Mouse (Mus musculus) hindbrain, embryonic 10.5 days (tissue): ENCODE measurements around the gene Clint1. TPM values are rescaled to one million over a fixed set of nuclear protein-coding genes. Genes with fewer than 3 reads are reported as not detected.

Experiments used
- DNase-seq: peaks from one replicate; pipeline ENCODE4 v3.0.0-alpha.2; 2017; ENCODE audit warnings: low spot score
- H3K27ac ChIP-seq: fragments of 300-500 bp; sonication (generic); 2 replicates; pipeline ENCODE4 v1.5.1; 2016; ENCODE audit warnings: mild to moderate bottlenecking, moderate library complexity
- H3K27me3 ChIP-seq: fragments of 300-500 bp; sonication (generic); 2 replicates; pipeline ENCODE4 v1.6.1; 2016; ENCODE audit warnings: mild to moderate bottlenecking; ENCODE audit not compliant: poor library complexity, insufficient read depth, severe bottlenecking
- H3K36me3 ChIP-seq: fragments of 300-500 bp; sonication (generic); 2 replicates; pipeline ENCODE4 v1.6.1; 2016; ENCODE audit warnings: mild to moderate bottlenecking, moderate library complexity
- H3K4me1 ChIP-seq: fragments of 300-500 bp; sonication (generic); replicated peaks from 2 replicates; pipeline ENCODE4 v1.6.1; 2016; ENCODE audit warnings: mild to moderate bottlenecking
- H3K4me3 ChIP-seq: fragments of 300-500 bp; sonication (generic); 2 replicates; pipeline ENCODE4 v1.5.1; 2016; ENCODE audit warnings: mild to moderate bottlenecking, moderate library complexity
- H3K9me3 ChIP-seq: fragments of 300-500 bp; sonication (generic); 2 replicates; pipeline ENCODE4 v1.6.1; 2016; ENCODE audit warnings: mild to moderate bottlenecking, moderate library complexity
- WGBS: fragments of 180-500 bp; shearing (Covaris S2); methylation state at CpG from one replicate; pipeline ENCODE4 v1.1.7; 2016; 5-methylcytosine and 5-hydroxymethylcytosine counted together
- polyA plus RNA-seq: library from polyadenylated mRNA; unstranded; fragments of >200 nt; fragmentation: Nextera tagmentation; extraction: Ambion mirVana; gene quantifications from 2 replicates; pipeline ENCODE4 v1.2.1, GENCODE M21; 2016

Gene Clint1
- polyA plus RNA-seq, 1 experiment from 2014 or later, result 59.1 TPM

DNA sequence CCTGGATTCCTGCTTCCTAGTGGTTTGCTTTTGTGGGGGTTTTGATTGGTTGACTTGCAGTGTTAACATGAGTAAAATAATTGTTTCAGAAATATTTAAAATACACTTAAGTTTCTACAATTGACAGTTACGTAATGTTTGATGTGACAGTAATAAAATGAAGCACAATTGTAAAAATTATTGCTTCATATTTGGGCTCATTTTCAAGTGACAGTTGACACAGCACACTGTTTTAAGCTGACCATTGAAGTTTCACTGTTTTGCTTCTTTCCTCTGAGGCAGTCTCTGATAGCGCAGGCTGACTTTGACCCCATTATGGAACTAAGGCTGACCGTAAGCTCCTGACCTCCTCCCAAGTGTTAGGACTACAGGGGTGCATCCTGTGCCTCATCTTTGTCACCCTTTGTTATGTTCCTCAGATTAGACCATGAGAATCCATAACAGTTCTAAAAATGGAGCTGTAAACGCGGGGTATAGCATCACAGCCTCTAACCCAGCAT lies 41.1 kb downstream of the Clint1 start:
- no peak overlapping the region for H3K27ac ChIP-seq
- DNase-seq, result no peak
- no peaks in the 10 kb centered on the region for H3K27me3 ChIP-seq
- H3K36me3 ChIP-seq, result peaks cover 96% of the 10 kb centered on the region
- no peaks in the 10 kb centered on the region for H3K9me3 ChIP-seq
- no peaks in the 10 kb centered on the region for H3K4me1 ChIP-seq
- H3K4me3 ChIP-seq, result no peak overlapping the region
- WGBS, result 94% methylated on average over 5 of the region's 5 CpGs

DNA sequence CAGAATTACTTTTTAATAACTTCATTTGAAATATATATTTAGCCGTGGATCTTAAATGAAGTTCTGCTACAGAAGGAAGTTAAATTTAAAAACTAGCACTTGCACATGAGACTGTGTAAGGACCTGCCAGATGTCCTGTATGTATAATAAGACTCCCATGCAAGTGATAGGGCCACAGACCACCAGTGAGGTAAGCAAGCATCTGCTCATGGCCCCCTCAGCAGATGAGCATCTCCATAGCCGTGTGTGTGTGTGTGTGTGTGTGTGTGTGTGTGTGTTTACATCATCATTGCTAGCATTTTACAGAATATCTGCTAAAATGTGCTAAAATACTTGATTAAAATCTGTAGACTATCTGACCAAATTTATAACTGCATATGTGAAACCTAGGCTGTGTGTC lies 45.5 kb downstream of the Clint1 start:
- no peaks in the 10 kb centered on the region for H3K4me1 ChIP-seq
- no peaks in the 10 kb centered on the region for H3K9me3 ChIP-seq
- H3K36me3 ChIP-seq, result peaks cover 64% of the 10 kb centered on the region
- DNase-seq, result no peak
- no peak overlapping the region for H3K4me3 ChIP-seq
- no peak overlapping the region for H3K27ac ChIP-seq
- H3K27me3 ChIP-seq, result no peaks in the 10 kb centered on the region
- 90% methylated on average over 2 of the region's 2 CpGs for WGBS

DNA sequence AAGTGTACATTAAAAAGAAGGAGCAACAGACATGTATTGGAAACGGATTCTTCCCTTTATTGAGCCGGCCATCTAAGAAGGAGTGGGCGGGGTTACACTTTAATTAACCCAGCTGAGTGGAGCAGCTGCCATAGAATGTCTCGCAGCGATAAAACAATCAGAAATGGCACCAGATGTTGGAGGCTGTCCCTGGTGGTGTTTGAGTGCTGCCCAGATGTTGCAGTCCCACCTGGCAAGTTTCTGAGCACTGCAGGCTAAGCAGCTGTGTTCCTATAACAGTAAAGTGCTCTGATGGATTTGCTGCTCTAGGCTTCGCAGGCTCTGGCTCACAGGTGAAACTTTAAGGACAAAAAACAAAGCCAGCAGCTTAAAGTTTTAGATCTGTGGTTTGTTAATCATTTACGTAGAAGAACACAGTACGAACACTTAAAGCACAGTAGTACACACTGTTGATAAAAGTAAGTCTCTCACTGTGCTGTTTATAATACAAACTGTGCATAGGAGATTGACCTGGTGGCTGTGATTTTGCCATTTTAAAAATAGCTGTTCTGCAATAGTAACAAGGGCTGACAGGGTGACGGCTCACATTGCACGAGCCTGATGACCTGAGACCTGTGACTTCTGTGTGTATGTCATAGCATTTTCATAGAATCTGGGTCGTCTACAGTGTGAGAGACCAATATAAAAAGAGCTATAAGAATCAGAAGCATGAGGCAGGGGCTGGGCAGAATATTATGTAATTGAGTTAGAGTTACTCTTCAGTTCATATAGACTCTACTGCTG lies 48.6 kb downstream of the Clint1 start:
- Histone ChIP-seq H3K9me3 (no peaks in the 10 kb centered on the region), H3K27me3 (no peaks in the 10 kb centered on the region), H3K27ac (no peak overlapping the region), H3K4me1 (no peaks in the 10 kb centered on the region), H3K36me3 (peaks cover 54% of the 10 kb centered on the region), H3K4me3 (no peak overlapping the region)
- DNase-seq, result no peak
- WGBS, result 89% methylated on average over 11 of the region's 11 CpGs

DNA sequence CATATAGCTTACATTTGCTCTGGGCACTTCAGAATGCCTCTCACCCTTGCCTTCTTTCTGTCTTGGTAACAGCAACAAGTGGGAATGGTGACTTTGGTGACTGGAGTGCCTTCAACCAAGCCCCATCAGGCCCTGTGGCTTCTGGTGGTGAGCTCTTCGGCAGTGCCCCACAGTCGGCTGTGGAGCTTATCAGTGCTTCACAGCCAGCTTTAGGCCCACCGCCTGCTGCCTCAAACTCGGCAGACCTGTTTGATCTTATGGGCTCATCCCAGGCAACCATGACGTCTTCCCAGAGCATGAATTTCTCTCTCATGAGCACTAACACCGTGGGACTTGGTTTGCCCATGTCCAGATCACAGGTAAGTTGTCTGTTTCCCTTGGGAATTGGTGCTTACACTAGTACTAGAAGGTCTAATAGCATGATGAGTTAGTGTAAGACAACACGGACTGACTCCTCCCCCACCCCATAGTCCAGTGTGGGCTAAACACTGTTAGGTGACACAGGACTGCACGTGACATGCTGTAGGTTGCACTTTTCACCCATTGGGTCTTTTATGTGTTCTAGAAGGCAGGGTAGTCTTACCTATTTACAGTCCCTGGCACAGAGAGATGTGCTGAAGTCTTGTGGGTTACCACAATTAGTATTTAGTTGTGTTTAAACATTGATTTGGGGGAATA lies 54.4 kb downstream of the Clint1 start:
- Histone ChIP-seq H3K4me3 (no peak overlapping the region), H3K27me3 (no peaks in the 10 kb centered on the region), H3K9me3 (no peaks in the 10 kb centered on the region), H3K36me3 (peaks cover 80% of the 10 kb centered on the region), H3K27ac (no peak overlapping the region), H3K4me1 (no peaks in the 10 kb centered on the region)
- 90% methylated on average over 8 of the region's 8 CpGs for WGBS
- no peak for DNase-seq

DNA sequence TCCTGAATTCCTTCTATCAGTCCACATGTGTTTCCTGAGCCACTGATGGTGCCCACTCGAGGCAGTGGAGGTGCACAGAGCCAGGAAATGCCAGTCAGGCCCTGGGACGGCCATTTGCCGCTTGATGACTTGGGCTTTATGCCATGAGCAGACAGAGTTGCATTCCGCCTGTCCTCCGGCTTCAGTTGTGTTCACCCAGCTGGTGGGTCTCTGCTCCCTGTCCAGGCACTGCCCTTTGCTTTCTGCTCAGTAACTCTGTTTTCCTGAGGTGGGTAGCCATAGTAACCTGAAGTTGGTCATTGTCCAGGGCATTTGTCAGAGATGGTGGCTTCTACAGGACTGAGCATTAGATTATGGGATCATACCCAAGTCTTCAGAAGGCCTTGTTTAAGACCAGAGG lies 55.5 kb downstream of the Clint1 start:
- H3K27me3 ChIP-seq, result no peaks in the 10 kb centered on the region
- H3K4me1 ChIP-seq, result no peaks in the 10 kb centered on the region
- no peaks in the 10 kb centered on the region for H3K9me3 ChIP-seq
- WGBS, result 95% methylated on average over 5 of the region's 5 CpGs
- no peak for DNase-seq
- no peak overlapping the region for H3K4me3 ChIP-seq
- H3K36me3 ChIP-seq, result peaks cover 86% of the 10 kb centered on the region
- no peak overlapping the region for H3K27ac ChIP-seq

DNA sequence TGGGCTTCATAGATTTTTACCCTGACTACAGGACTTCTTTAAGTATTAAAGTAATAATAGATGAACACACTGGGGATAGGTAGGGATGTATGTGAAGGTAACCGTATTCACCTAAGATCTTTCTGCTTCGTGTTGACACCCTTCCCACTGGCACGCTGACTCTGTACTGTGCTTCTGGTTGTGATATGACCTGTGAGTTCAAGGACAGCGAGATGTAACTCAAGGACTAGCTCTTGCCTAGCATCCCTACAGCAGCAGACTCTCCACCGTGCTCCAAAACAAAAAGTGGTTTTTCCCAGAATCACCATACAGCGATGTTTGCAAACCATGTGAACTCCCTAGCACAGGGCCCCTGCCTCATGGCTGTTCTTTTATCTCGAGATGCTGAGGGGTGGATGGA lies 56.2 kb downstream of the Clint1 start:
- DNase-seq, result no peak
- Histone ChIP-seq H3K27me3 (no peaks in the 10 kb centered on the region), H3K4me3 (no peak overlapping the region), H3K9me3 (no peaks in the 10 kb centered on the region), H3K36me3 (peaks cover 78% of the 10 kb centered on the region), H3K27ac (no peak overlapping the region), H3K4me1 (no peaks in the 10 kb centered on the region)
- 95% methylated on average over 7 of the region's 7 CpGs for WGBS

DNA sequence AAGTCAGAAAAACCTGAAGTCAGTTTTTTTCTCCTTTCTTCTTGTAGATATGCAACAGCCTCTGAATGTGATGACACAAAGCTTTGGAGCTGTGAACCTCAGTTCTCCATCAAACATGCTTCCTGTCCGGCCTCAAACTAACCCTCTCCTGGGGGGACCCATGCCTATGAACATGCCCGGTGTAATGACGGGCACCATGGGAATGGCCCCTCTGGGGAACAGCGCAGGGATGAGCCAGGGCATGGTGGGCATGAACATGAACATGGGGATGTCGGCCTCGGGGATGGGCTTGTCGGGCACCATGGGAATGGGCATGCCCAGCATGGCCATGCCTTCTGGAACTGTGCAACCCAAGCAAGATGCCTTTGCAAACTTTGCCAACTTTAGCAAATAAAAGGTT lies 57.0 kb downstream of the Clint1 start:
- Histone ChIP-seq H3K4me3 (no peak overlapping the region), H3K9me3 (no peaks in the 10 kb centered on the region), H3K36me3 (peaks cover 70% of the 10 kb centered on the region), H3K27me3 (no peaks in the 10 kb centered on the region), H3K27ac (no peak overlapping the region), H3K4me1 (no peaks in the 10 kb centered on the region)
- WGBS, result 96% methylated on average over 7 of the region's 7 CpGs
- no peak for DNase-seq

DNA sequence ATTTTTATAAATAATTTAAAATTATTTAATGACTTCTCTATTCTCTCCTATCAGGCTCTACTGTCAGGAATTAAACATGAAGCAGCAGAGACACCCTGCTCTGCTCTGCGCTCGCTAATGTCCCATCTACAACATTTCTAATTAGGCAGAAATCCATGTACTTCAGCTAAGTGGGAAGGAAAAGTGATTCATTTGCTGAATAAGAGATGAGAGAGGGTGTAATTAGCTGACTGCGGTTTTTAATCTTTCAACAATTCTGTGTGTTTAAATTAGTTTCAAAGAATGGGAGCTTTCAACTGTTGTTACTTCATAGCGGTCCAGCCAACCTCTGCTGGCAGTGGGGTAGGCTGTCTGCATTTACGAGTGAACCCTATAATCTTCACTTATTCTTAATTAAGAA lies 58.9 kb downstream of the Clint1 start:
- Histone ChIP-seq H3K36me3 (peaks cover 62% of the 10 kb centered on the region), H3K4me3 (no peak overlapping the region), H3K4me1 (no peaks in the 10 kb centered on the region), H3K9me3 (no peaks in the 10 kb centered on the region), H3K27ac (no peak overlapping the region), H3K27me3 (no peaks in the 10 kb centered on the region)
- DNase-seq, result no peak
- WGBS, result 92% methylated on average over 5 of the region's 5 CpGs

DNA sequence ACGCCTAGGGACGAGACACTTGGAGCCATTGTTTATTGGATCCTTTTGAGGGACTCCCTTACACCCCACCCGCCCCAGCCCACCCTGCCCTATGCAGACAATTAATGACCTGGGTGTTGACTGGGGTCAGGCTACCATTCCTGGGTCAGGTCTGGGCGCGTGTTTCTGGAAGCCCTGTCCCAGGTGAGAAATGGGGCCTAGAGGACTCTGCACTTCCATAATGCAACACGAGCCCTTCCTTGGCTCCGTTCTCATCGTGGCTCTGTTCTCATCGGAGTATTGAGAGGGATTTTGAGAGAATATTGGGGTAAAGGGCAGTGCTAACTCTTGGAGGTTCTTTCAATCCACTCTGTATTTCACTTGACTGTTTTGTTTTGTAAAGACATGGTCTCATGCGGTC lies 64.3 kb downstream of the Clint1 start:
- H3K4me1 ChIP-seq, result peaks cover 11% of the 10 kb centered on the region
- DNase-seq, result no peak
- H3K27me3 ChIP-seq, result no peaks in the 10 kb centered on the region
- H3K27ac ChIP-seq, result no peak overlapping the region; the same call in 1 of the 2 replicates
- H3K4me3 ChIP-seq, result no peak overlapping the region
- 88% methylated on average over 10 of the region's 10 CpGs for WGBS
- H3K36me3 ChIP-seq, result peaks cover 9% of the 10 kb centered on the region
- H3K9me3 ChIP-seq, result no peaks in the 10 kb centered on the region

DNA sequence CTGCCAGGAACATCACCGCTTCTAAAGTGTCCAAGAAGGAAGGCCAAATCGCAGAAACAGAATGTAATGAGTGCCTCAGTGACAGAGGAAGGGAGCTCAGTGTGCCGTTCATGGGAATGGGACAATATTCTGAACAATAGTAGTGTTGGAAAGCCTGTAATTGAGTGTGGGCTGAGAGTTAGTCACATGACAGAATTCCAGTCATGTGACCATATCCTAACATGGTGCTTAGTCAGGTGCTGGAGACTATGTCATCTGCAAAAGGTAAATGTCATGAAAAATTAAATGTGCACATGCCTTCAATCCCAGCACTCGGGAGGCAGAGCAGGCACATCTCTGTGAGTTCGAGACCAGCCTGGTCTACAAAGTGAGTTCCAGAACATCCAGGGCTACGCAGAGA lies 66.2 kb downstream of the Clint1 start:
- H3K36me3 ChIP-seq, result no peaks in the 10 kb centered on the region
- no peak for DNase-seq
- no peaks in the 10 kb centered on the region for H3K9me3 ChIP-seq
- H3K4me3 ChIP-seq, result no peak overlapping the region
- no peak overlapping the region for H3K27ac ChIP-seq
- H3K27me3 ChIP-seq, result no peaks in the 10 kb centered on the region
- peaks cover 26% of the 10 kb centered on the region for H3K4me1 ChIP-seq
- WGBS, result 94% methylated on average over 6 of the region's 6 CpGs

DNA sequence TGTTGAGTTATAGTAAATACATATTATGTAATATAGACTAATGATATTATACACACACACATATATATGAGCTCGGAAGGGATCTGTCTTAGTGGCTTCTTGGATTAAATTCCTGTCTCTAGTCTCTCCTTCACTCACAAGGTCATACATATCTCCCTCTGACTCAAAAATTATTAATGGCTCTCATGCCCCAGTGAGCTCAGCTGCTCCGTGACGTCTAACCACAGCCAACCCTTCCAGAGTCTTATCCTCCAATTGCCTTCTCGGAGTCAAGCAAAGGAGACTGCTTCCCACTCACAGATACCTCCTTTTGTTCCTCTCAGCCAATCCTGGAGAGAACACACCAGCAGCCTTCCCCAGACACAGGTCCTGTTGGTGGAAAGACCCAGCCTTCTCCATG lies 67.0 kb downstream of the Clint1 start:
- no peak for DNase-seq
- Histone ChIP-seq H3K36me3 (no peaks in the 10 kb centered on the region), H3K9me3 (no peaks in the 10 kb centered on the region), H3K27me3 (no peaks in the 10 kb centered on the region), H3K4me1 (peaks cover 26% of the 10 kb centered on the region), H3K4me3 (no peak overlapping the region), H3K27ac (no peak overlapping the region)
- WGBS, result 79% methylated on average over 4 of the region's 4 CpGs

DNA sequence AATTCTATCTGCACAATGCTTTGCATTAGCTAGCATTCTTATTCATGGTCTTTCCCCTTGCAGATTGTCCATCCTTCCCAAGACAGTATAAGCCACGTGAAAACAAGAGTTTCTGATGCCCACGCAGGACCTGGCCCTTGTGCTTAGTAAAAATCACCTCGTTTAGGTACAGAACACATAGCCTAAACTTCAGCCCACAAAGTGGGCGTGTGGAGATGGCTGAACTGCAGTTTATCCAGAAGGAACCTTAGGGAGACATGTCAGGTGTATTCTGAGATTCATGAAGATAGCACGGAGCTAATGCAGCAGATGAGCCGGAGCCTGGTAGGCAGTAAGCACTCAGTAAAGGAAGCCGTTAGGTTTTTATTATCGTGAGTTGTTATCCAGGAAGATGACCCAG lies 69.2 kb downstream of the Clint1 start:
- WGBS, result 52% methylated on average over 8 of the region's 8 CpGs

DNA sequence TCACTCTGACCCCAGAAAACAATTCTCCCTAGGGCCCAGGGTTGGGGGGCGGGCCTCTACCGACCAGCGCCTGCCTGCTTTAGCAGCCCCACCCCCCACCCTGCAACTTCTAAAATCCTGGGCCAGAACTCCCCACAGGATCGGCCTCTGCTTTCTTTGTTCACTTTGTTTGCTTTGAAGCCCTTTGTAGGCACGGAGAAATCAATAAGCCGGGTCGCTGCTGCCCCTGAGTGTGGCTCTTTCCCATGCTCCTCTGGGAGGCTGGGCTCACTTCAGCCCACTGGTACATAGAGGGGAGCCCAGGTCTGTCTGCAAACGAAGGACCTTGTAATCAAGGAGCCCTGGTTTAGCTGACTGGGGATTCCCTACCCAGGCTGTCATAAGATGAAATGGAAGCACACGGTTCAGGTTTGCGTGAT lies 69.6 kb downstream of the Clint1 start:
- Histone ChIP-seq H3K4me1 (peaks cover 34% of the 10 kb centered on the region), H3K27me3 (no peaks in the 10 kb centered on the region), H3K9me3 (no peaks in the 10 kb centered on the region), H3K27ac (peak overlapping the region; percentile 88), H3K36me3 (no peaks in the 10 kb centered on the region), H3K4me3 (peak overlapping the region; percentile 30)
- WGBS, result 10% methylated on average over 10 of the region's 10 CpGs
- DNase-seq, result peak; percentile 65

More for the DNA sequence above, 69.2 kb downstream of the Clint1 start:
- H3K27ac ChIP-seq, result peak overlapping the region; percentile 88
- H3K36me3 ChIP-seq, result no peaks in the 10 kb centered on the region
- peaks cover 32% of the 10 kb centered on the region for H3K4me1 ChIP-seq
- no peaks in the 10 kb centered on the region for H3K27me3 ChIP-seq
- peak overlapping the region; percentile 30 for H3K4me3 ChIP-seq
- H3K9me3 ChIP-seq, result no peaks in the 10 kb centered on the region
- no peak for DNase-seq
